Mouse (Mus musculus) forebrain, embryonic 11.5 days (tissue): ENCODE results near the gene Tmem255a. TPM values are rescaled to one million over a fixed set of nuclear protein-coding genes. Genes with fewer than 3 reads are reported as not detected.

Experiments used
- microRNA-seq: library from miRNA; unstranded; fragments of <30 nt; microRNA quantifications from one replicate; pipeline ENCODE4, GENCODE M21; 2016; ENCODE audit not compliant: insufficient number of aligned reads
- polyA plus RNA-seq: library from polyadenylated mRNA; unstranded; fragments of >200 nt; fragmentation: Nextera tagmentation; extraction: Ambion mirVana; gene quantifications from 2 replicates; pipeline ENCODE4 v1.2.1, GENCODE M21; 2014

Tmem255a gene
- polyA plus RNA-seq, 1 experiment from 2014 or later = 13.7 TPM

Small RNAs within 50 kb of the gene (microRNA-seq; reads per million reads assigned to microRNA genes)
- gene Mir3110 = not detected

Other genes with a start within 250 kb of the Tmem255a start
- gene Btg1-ps1, start 233.6 kb downstream of the Tmem255a start, polyA plus RNA-seq = not detected in 2 replicates
- not detected in 2 replicates for gene Btg1-ps2, start 209.3 kb downstream of the Tmem255a start, polyA plus RNA-seq
- not detected in 2 replicates for gene Rhox10, start 186.0 kb downstream of the Tmem255a start, polyA plus RNA-seq
- gene Rhox11, start 167.3 kb downstream of the Tmem255a start, polyA plus RNA-seq = not detected in 2 replicates
- not detected in 2 replicates for gene Rhox12, start 141.5 kb downstream of the Tmem255a start, polyA plus RNA-seq
- gene Rhox13, start 131.2 kb downstream of the Tmem255a start, polyA plus RNA-seq = not detected in 2 replicates
- gene Zbtb33, start 62.6 kb downstream of the Tmem255a start, polyA plus RNA-seq = 7.5 and 10.5 TPM in 2 replicates
- gene Atp1b4, start 63.7 kb upstream of the Tmem255a start, polyA plus RNA-seq = not detected in 2 replicates
- 76.1 and 83.0 TPM in 2 replicates for gene Lamp2, start 204.0 kb upstream of the Tmem255a start, polyA plus RNA-seq